Mouse (Mus musculus): ENCODE data around the gene Tnks1bp1. TPM values are rescaled to one million over a fixed set of nuclear protein-coding genes. Genes with fewer than 3 reads are reported as not detected.
A peak's percentile ranks its signal among the peaks of the same experiment; 100 is the strongest.

The Tnks1bp1 gene
- polyA plus RNA-seq, 1 experiment = 55.4 TPM

DNA sequence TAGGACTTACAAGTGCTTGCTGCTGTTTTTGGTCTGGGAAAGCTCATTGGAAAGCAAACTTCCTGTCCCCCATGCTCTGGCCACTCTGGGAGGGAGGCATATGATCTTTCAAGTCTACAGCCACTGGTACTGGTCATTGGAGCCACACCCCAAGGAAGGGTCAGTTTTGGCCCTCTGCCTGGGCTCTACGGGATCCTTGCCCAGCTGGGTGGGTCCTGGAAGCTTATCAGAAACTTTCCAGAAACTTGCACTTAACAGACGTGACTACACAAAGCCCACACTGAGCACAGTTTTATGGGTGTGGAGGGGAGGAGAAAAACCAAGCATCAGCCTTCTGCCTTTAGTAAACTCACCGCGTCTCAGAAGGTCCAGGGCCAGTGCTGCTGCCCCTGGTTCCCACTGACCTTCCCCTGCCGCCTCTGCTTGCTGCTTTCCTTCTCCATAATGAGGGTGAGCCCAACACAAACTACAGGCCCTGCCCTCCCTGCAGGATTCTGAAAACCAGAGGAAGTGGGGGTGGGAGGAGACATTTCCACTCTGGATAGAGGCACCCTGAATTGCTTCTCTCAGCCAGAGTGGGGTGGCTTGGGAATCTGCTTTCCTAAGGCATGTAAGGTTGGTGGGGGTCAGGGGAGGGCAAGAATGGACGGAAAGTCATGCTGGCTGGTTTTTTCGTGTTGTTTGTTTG, 51.1 kb downstream of the Tnks1bp1 start:
- H3K4me3 ChIP-seq (ENCODE audit: insufficient read depth, low read length) = no peak overlapping the region
- TF ChIP-seq POLR2A (IDR thresholded peaks at IDR 0.05; ENCODE audit: extremely low read depth, insufficient read depth, low read length) = no peak
- no peak for TF ChIP-seq CTCF (IDR thresholded peaks at IDR 0.05; ENCODE audit: extremely low read depth, insufficient read depth, low read length)
- no peaks in the 10 kb centered on the region for H3K4me1 ChIP-seq (ENCODE audit: control insufficient read depth, insufficient read depth, low read length)
- peak overlapping the region; percentile 51; the same call in 1 of the 2 replicates for H3K27ac ChIP-seq (ENCODE audit: insufficient read depth, low read length)

DNA sequence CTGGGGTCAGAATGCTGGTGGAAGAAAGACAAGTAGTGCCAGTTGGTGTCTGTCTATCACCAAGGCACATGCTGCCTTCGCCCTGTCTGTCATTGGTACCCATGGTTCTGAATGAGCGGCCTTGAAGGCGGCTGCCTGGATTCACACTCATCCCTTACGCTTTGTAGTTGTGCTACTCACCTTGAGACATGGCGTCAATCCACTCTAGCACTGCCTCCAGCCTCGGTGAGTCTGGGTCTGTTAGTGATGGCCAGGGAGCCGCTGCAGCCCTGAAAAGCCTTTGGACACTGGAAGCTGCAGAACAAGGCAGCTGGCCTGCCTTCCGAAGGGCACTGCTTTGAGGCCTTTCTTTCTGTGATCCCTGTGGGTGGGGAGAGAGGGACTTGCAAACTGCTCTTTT, 55.4 kb downstream of the Tnks1bp1 start:
- no peak overlapping the region for H3K4me3 ChIP-seq (ENCODE audit: insufficient read depth, low read length)
- H3K27ac ChIP-seq (ENCODE audit: insufficient read depth, low read length) = no peak overlapping the region
- H3K4me1 ChIP-seq (ENCODE audit: control insufficient read depth, insufficient read depth, low read length) = 0 out of 2 replicates have a peak, but pooled peaks cover 1% of the 10 kb centered on the region
- TF ChIP-seq CTCF (IDR thresholded peaks at IDR 0.05; ENCODE audit: extremely low read depth, insufficient read depth, low read length) = no peak
- TF ChIP-seq POLR2A (IDR thresholded peaks at IDR 0.05; ENCODE audit: extremely low read depth, insufficient read depth, low read length) = no peak

DNA sequence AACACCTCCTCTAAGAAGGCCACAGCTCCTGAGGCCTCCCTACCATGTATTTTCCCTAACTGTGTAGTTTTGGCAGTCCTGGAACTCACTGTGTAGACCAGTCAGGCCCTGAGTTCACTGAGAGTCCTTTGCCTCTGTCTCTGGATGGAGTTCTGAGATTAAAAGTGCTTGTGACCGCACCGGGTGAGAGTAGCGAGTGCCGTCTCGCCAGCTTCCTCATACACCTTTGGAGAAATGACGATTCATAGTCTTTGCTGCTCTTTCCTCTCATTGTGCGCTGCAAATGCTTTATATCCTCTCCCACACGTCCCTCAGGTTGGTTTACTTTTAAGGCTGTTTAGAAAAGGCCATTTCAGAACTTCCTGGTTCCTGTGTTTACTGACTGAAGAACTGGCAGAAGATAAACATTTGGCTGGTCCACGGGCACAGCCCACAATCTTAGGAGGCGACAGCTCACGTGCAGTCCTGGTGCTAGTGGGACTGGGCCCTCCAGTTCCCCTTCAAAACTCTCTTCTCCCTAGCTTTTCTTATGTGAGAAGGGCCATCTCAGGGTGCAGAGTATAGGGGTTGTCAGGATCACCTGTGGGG, 57.7 kb downstream of the Tnks1bp1 start:
- Histone ChIP-seq H3K4me1 (ENCODE audit: control insufficient read depth, insufficient read depth, low read length) (0 out of 2 replicates have a peak, but pooled peaks cover 1% of the 10 kb centered on the region), H3K27ac (ENCODE audit: insufficient read depth, low read length) (no peak overlapping the region), H3K4me3 (ENCODE audit: insufficient read depth, low read length) (no peak overlapping the region)
- TF ChIP-seq CTCF (IDR thresholded peaks at IDR 0.05; ENCODE audit: extremely low read depth, insufficient read depth, low read length) (no peak), POLR2A (IDR thresholded peaks at IDR 0.05; ENCODE audit: extremely low read depth, insufficient read depth, low read length) (no peak)

DNA sequence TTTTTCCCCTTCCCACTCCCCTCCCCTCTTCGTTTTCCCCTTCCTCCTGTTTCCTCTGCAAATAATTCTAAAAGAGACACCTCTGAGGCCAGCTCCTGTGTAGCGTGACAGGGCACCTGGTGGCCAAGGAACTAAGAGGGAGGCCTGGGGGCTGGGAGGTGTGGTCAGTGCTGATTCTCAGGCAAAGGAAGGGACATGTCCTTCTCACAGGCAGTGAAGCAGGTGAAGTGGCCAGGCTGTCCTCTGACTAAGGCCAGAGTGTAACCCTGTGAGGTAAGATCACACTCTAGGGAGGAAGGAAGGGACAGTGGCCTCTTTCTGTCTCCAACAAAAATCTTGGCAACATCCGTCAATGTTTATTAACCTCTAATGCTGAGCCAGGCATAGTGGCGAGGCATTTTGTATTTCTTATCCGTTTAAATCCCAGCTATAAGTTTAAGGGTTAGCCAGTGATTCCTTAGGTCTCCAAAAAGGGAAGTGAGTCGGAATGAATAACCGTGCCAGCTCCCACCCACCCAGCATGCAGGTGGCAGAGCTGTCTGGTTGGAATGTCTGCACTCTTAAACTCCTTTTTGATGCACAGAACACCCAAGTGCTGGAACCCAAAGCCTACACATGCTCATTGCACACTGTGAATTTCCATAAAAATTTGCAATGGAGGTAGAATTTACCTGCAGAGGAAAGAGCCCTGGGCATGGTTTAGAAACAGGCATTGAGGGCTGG, 58.4 kb downstream of the Tnks1bp1 start:
- Histone ChIP-seq H3K4me3 (ENCODE audit: insufficient read depth, low read length) (no peak overlapping the region), H3K4me1 (ENCODE audit: control insufficient read depth, insufficient read depth, low read length) (0 out of 2 replicates have a peak, but pooled peaks cover 1% of the 10 kb centered on the region), H3K27ac (ENCODE audit: insufficient read depth, low read length) (no peak overlapping the region)
- no peak for TF ChIP-seq POLR2A (IDR thresholded peaks at IDR 0.05; ENCODE audit: extremely low read depth, insufficient read depth, low read length)
- no peak for TF ChIP-seq CTCF (IDR thresholded peaks at IDR 0.05; ENCODE audit: extremely low read depth, insufficient read depth, low read length)

DNA sequence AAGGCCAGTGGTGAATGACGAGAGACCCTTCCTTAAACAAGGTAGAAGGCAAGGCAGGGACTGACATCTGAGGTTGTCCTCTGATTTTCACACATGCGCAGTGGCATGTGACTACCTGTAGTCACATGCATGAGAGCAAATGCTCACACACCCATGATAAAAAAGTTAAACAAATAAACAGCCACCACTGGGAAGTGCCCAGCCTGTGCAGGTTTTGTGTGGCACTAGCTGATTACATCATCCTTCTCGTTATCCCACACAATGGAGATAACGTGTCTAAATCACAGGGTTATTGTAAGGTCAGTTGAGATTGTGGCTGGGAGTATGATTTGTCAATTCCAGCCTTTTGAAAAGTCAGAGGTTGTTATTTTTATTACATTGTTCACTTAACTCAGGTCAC, 59.1 kb downstream of the Tnks1bp1 start:
- H3K4me3 ChIP-seq (ENCODE audit: insufficient read depth, low read length) = no peak overlapping the region
- no peak overlapping the region for H3K27ac ChIP-seq (ENCODE audit: insufficient read depth, low read length)
- TF ChIP-seq CTCF (IDR thresholded peaks at IDR 0.05; ENCODE audit: extremely low read depth, insufficient read depth, low read length) = no peak
- no peak for TF ChIP-seq POLR2A (IDR thresholded peaks at IDR 0.05; ENCODE audit: extremely low read depth, insufficient read depth, low read length)
- 0 out of 2 replicates have a peak, but pooled peaks cover 1% of the 10 kb centered on the region for H3K4me1 ChIP-seq (ENCODE audit: control insufficient read depth, insufficient read depth, low read length)

DNA sequence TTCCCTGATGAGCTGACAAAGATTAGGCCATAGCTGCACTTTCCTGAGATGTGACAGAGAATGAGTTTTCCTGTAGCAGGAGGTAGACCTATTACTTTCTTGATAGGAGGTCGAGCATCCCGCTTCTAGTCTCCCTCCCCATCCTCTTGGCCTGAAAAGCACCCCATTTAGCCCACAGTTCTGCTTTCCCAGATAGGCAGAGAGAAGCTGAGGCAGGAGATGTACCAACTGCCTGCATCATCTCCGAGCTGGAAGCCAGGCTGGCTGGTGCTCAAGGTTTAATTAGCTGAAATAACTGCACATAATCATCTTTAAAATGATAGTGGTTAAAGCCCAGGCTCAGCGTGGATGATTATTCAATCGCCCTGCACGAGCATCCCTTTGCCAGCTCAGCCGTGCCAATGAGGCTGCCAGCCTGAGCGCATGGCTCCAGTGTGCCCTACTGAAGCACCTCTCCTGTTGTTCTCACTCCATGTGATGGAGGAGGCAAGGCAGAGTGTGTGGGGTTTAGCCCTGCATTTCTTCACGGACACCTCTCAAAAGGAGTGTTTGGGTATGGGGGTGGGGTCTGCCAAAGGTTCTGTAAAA, 62.6 kb downstream of the Tnks1bp1 start:
- Histone ChIP-seq H3K27ac (ENCODE audit: insufficient read depth, low read length) (no peak overlapping the region), H3K4me1 (ENCODE audit: control insufficient read depth, insufficient read depth, low read length) (0 out of 2 replicates have a peak, but pooled peaks cover 1% of the 10 kb centered on the region)

More for the DNA sequence above, 62.6 kb downstream of the Tnks1bp1 start:
- TF ChIP-seq POLR2A (IDR thresholded peaks at IDR 0.05; ENCODE audit: extremely low read depth, insufficient read depth, low read length) = no peak
- TF ChIP-seq CTCF (IDR thresholded peaks at IDR 0.05; ENCODE audit: extremely low read depth, insufficient read depth, low read length) = no peak
- no peak overlapping the region for H3K4me3 ChIP-seq (ENCODE audit: insufficient read depth, low read length)

Other genes starting within 250 kb of the Tnks1bp1 start
- gene Ube2l6, start 249.2 kb upstream of the Tnks1bp1 start, polyA plus RNA-seq (2012; rRNA removed) = 9.4 and 12.1 TPM in 2 replicates
- not detected in 2 replicates for gene Smtnl1, start 225.4 kb upstream of the Tnks1bp1 start, polyA plus RNA-seq (2012; rRNA removed)
- gene Timm10, start 221.0 kb upstream of the Tnks1bp1 start, polyA plus RNA-seq (2012; rRNA removed) = 82.0 and 85.7 TPM in 2 replicates
- gene Slc43a1, start 209.2 kb upstream of the Tnks1bp1 start, polyA plus RNA-seq (2012; rRNA removed) = 0.13 and 0.52 TPM in 2 replicates
- 73.3 and 76.9 TPM in 2 replicates for gene Rtn4rl2, start 161.3 kb upstream of the Tnks1bp1 start, polyA plus RNA-seq (2012; rRNA removed)
- 0.68 and 0.92 TPM in 2 replicates for gene Slc43a3, start 111.4 kb upstream of the Tnks1bp1 start, polyA plus RNA-seq (2012; rRNA removed)
- 0.17 TPM in 1 of 2 replicates, not detected in the other for gene Prg2, start 67.6 kb upstream of the Tnks1bp1 start, polyA plus RNA-seq (2012; rRNA removed)
- not detected in 2 replicates for gene Prg3, start 59.8 kb upstream of the Tnks1bp1 start, polyA plus RNA-seq (2012; rRNA removed)
- gene Ssrp1, start 10.8 kb upstream of the Tnks1bp1 start, polyA plus RNA-seq (2012; rRNA removed) = 92.4 and 110 TPM in 2 replicates
- gene P2rx3, start 10.6 kb upstream of the Tnks1bp1 start, polyA plus RNA-seq (2012; rRNA removed) = 1.7 and 2.2 TPM in 2 replicates
- 0.56 and 0.68 TPM in 2 replicates for gene Aplnr, start 88.2 kb downstream of the Tnks1bp1 start, polyA plus RNA-seq (2012; rRNA removed)
- gene Lrrc55, start 149.2 kb downstream of the Tnks1bp1 start, polyA plus RNA-seq (2012; rRNA removed) = 35.7 and 36.0 TPM in 2 replicates

Measured in cortical plate, adult 2 months (tissue).